Mouse (Mus musculus): ENCODE results near the gene Mtmr1. TPM values are rescaled to one million over a fixed set of nuclear protein-coding genes. Genes with fewer than 3 reads are reported as not detected.
A peak's percentile ranks its signal among the peaks of the same experiment; 100 is the strongest.
"Not testable (repeated sequence)": the region's sequence is repeated elsewhere in the genome, so short reads cannot be mapped to it uniquely, and the experiment has no call there.

Mtmr1 gene
- polyA plus RNA-seq (2015; fragmentation: Nextera tagmentation; extraction: Ambion mirVana): 14.7 and 15.6 TPM in 2 replicates

- no peaks in the 10 kb centered on the region for H3K27me3 ChIP-seq (replicated peaks; ENCODE audit: control insufficient read depth, insufficient read depth, low read length)
- peak; percentile 94 for ATAC-seq
- no peaks in the 10 kb centered on the region for H3K9me3 ChIP-seq (ENCODE audit: control insufficient read depth, low read length)
- H3K36me3 ChIP-seq (ENCODE audit: control insufficient read depth, insufficient read depth, low read length): no peaks in the 10 kb centered on the region
- peak within 1 kb of the TSS; percentile 85 for H3K9ac ChIP-seq (ENCODE audit: low read depth, low read length)
- no peaks in the 10 kb centered on the region for H3K4me1 ChIP-seq (ENCODE audit: control insufficient read depth, insufficient read depth, low read depth, low read length)
- WGBS: 11% methylated on average over 26 of the region's 47 CpGs
- H3K27ac ChIP-seq (ENCODE audit: low read depth, low read length): peak within 1 kb of the TSS; percentile 83
- peak within 1 kb of the TSS; percentile 65 for H3K4me3 ChIP-seq (ENCODE audit: low read length)
- peak within 1 kb of the TSS; percentile 59 for H3K4me2 ChIP-seq (ENCODE audit: low read length)
These were observed at the start of gene Mtmr1 for GRCm38 (mm10) chrX:71364554-71364991. Gene Mtmr1 (plus strand): TSS chrX:71364760.

- no peaks in the 10 kb centered on the region for H3K36me3 ChIP-seq (ENCODE audit: control insufficient read depth, insufficient read depth, low read length)
- 85% methylated on average over 1 of the region's 1 CpGs for WGBS
- H3K4me1 ChIP-seq (ENCODE audit: control insufficient read depth, insufficient read depth, low read depth, low read length): no peaks in the 10 kb centered on the region
- H3K9me3 ChIP-seq (ENCODE audit: control insufficient read depth, low read length): no peaks in the 10 kb centered on the region
- no peak overlapping the region for H3K4me3 ChIP-seq (ENCODE audit: low read length)
- H3K4me2 ChIP-seq (ENCODE audit: low read length): no peak overlapping the region
- H3K27me3 ChIP-seq (replicated peaks; ENCODE audit: control insufficient read depth, insufficient read depth, low read length): no peaks in the 10 kb centered on the region
- no peak for ATAC-seq
- H3K27ac ChIP-seq (ENCODE audit: low read depth, low read length): no peak overlapping the region
- no peak overlapping the region for H3K9ac ChIP-seq (ENCODE audit: low read depth, low read length)
These were observed 12.5 kb upstream of the Mtmr1 start for GRCm38 (mm10) chrX:71352033-71352432.

GRCm38 (mm10) chrX:71355331-71355730, 9.2 kb upstream of the Mtmr1 start:
- Histone ChIP-seq H3K27me3 (replicated peaks; ENCODE audit: control insufficient read depth, insufficient read depth, low read length) (no peaks in the 10 kb centered on the region), H3K4me3 (ENCODE audit: low read length) (no peak overlapping the region), H3K9me3 (ENCODE audit: control insufficient read depth, low read length) (no peaks in the 10 kb centered on the region), H3K36me3 (ENCODE audit: control insufficient read depth, insufficient read depth, low read length) (no peaks in the 10 kb centered on the region), H3K27ac (ENCODE audit: low read depth, low read length) (no peak overlapping the region), H3K4me1 (ENCODE audit: control insufficient read depth, insufficient read depth, low read depth, low read length) (no peaks in the 10 kb centered on the region), H3K4me2 (ENCODE audit: low read length) (no peak overlapping the region), H3K9ac (ENCODE audit: low read depth, low read length) (no peak overlapping the region)
- ATAC-seq: no peak
- 47% methylated on average over 1 of the region's 1 CpGs for WGBS

GRCm38 (mm10) chrX:71361793-71362192, 2.8 kb upstream of the Mtmr1 start:
- WGBS: 89% methylated on average over 10 of the region's 10 CpGs
- not testable (repeated sequence) for H3K36me3 ChIP-seq (ENCODE audit: control insufficient read depth, insufficient read depth, low read length); H3K9me3 ChIP-seq (ENCODE audit: control insufficient read depth, low read length); H3K9ac ChIP-seq (ENCODE audit: low read depth, low read length); ATAC-seq; H3K4me2 ChIP-seq (ENCODE audit: low read length); H3K4me1 ChIP-seq (ENCODE audit: control insufficient read depth, insufficient read depth, low read depth, low read length); H3K27me3 ChIP-seq (replicated peaks; ENCODE audit: control insufficient read depth, insufficient read depth, low read length); H3K27ac ChIP-seq (ENCODE audit: low read depth, low read length); H3K4me3 ChIP-seq (ENCODE audit: low read length)

GRCm38 (mm10) chrX:71364062-71364461, 498 bp upstream of the Mtmr1 start:
- Histone ChIP-seq H3K4me2 (ENCODE audit: low read length) (peak overlapping the region; percentile 59), H3K4me3 (ENCODE audit: low read length) (peak overlapping the region; percentile 65), H3K36me3 (ENCODE audit: control insufficient read depth, insufficient read depth, low read length) (no peaks in the 10 kb centered on the region), H3K9me3 (ENCODE audit: control insufficient read depth, low read length) (no peaks in the 10 kb centered on the region), H3K9ac (ENCODE audit: low read depth, low read length) (no peak overlapping the region; the same call in 1 of the 2 replicates), H3K27me3 (replicated peaks; ENCODE audit: control insufficient read depth, insufficient read depth, low read length) (no peaks in the 10 kb centered on the region), H3K27ac (ENCODE audit: low read depth, low read length) (no peak overlapping the region), H3K4me1 (ENCODE audit: control insufficient read depth, insufficient read depth, low read depth, low read length) (no peaks in the 10 kb centered on the region)
- ATAC-seq: no peak; the same call in 1 of the 2 replicates
- 66% methylated on average over 5 of the region's 5 CpGs for WGBS

GRCm38 (mm10) chrX:71365011-71365410, 451 bp downstream of the Mtmr1 start:
- H3K9me3 ChIP-seq (ENCODE audit: control insufficient read depth, low read length): no peaks in the 10 kb centered on the region
- peak overlapping the region; percentile 83 for H3K27ac ChIP-seq (ENCODE audit: low read depth, low read length)
- peak overlapping the region; percentile 85 for H3K9ac ChIP-seq (ENCODE audit: low read depth, low read length)
- no peaks in the 10 kb centered on the region for H3K27me3 ChIP-seq (replicated peaks; ENCODE audit: control insufficient read depth, insufficient read depth, low read length)
- H3K4me2 ChIP-seq (ENCODE audit: low read length): peak overlapping the region; percentile 59
- peak overlapping the region; percentile 65 for H3K4me3 ChIP-seq (ENCODE audit: low read length)
- H3K36me3 ChIP-seq (ENCODE audit: control insufficient read depth, insufficient read depth, low read length): no peaks in the 10 kb centered on the region
- peak; percentile 85 for ATAC-seq
- no peaks in the 10 kb centered on the region for H3K4me1 ChIP-seq (ENCODE audit: control insufficient read depth, insufficient read depth, low read depth, low read length)
- 4% methylated on average over 3 of the region's 20 CpGs for WGBS

GRCm38 (mm10) chrX:71365510-71365909, 950 bp downstream of the Mtmr1 start:
- Histone ChIP-seq H3K36me3 (ENCODE audit: control insufficient read depth, insufficient read depth, low read length) (no peaks in the 10 kb centered on the region), H3K27ac (ENCODE audit: low read depth, low read length) (no peak overlapping the region; the same call in 1 of the 2 replicates), H3K4me1 (ENCODE audit: control insufficient read depth, insufficient read depth, low read depth, low read length) (no peaks in the 10 kb centered on the region), H3K9ac (ENCODE audit: low read depth, low read length) (peak overlapping the region; percentile 85), H3K4me2 (ENCODE audit: low read length) (peak overlapping the region; percentile 59), H3K27me3 (replicated peaks; ENCODE audit: control insufficient read depth, insufficient read depth, low read length) (no peaks in the 10 kb centered on the region), H3K4me3 (ENCODE audit: low read length) (peak overlapping the region; percentile 65), H3K9me3 (ENCODE audit: control insufficient read depth, low read length) (no peaks in the 10 kb centered on the region)
- 0 out of 2 replicates have a peak, but pooled peaks have one; percentile 4 for ATAC-seq
- 56% methylated on average over 3 of the region's 3 CpGs for WGBS

- Histone ChIP-seq H3K9me3 (ENCODE audit: control insufficient read depth, low read length) (no peaks in the 10 kb centered on the region), H3K27me3 (replicated peaks; ENCODE audit: control insufficient read depth, insufficient read depth, low read length) (no peaks in the 10 kb centered on the region), H3K4me1 (ENCODE audit: control insufficient read depth, insufficient read depth, low read depth, low read length) (no peaks in the 10 kb centered on the region), H3K27ac (ENCODE audit: low read depth, low read length) (no peak overlapping the region), H3K36me3 (ENCODE audit: control insufficient read depth, insufficient read depth, low read length) (no peaks in the 10 kb centered on the region), H3K4me3 (ENCODE audit: low read length) (no peak overlapping the region), H3K4me2 (ENCODE audit: low read length) (no peak overlapping the region), H3K9ac (ENCODE audit: low read depth, low read length) (no peak overlapping the region)
- ATAC-seq: no peak
These were observed 2.4 kb downstream of the Mtmr1 start for GRCm38 (mm10) chrX:71366973-71367372.

GRCm38 (mm10) chrX:71376781-71377180, 12.2 kb downstream of the Mtmr1 start:
- H3K9ac ChIP-seq (ENCODE audit: low read depth, low read length): no peak overlapping the region
- no peak for ATAC-seq
- H3K4me3 ChIP-seq (ENCODE audit: low read length): no peak overlapping the region
- H3K27ac ChIP-seq (ENCODE audit: low read depth, low read length): no peak overlapping the region
- WGBS: 87% methylated on average over 1 of the region's 1 CpGs
- H3K36me3 ChIP-seq (ENCODE audit: control insufficient read depth, insufficient read depth, low read length): no peaks in the 10 kb centered on the region
- H3K4me2 ChIP-seq (ENCODE audit: low read length): no peak overlapping the region
- H3K27me3 ChIP-seq (replicated peaks; ENCODE audit: control insufficient read depth, insufficient read depth, low read length): no peaks in the 10 kb centered on the region
- no peaks in the 10 kb centered on the region for H3K4me1 ChIP-seq (ENCODE audit: control insufficient read depth, insufficient read depth, low read depth, low read length)
- no peaks in the 10 kb centered on the region for H3K9me3 ChIP-seq (ENCODE audit: control insufficient read depth, low read length)

- 89% methylated on average over 2 of the region's 2 CpGs for WGBS
- H3K4me2 ChIP-seq (ENCODE audit: low read length): no peak overlapping the region
- no peaks in the 10 kb centered on the region for H3K4me1 ChIP-seq (ENCODE audit: control insufficient read depth, insufficient read depth, low read depth, low read length)
- H3K27ac ChIP-seq (ENCODE audit: low read depth, low read length): no peak overlapping the region
- ATAC-seq: no peak
- H3K9ac ChIP-seq (ENCODE audit: low read depth, low read length): no peak overlapping the region
- H3K4me3 ChIP-seq (ENCODE audit: low read length): no peak overlapping the region
- H3K36me3 ChIP-seq (ENCODE audit: control insufficient read depth, insufficient read depth, low read length): no peaks in the 10 kb centered on the region
- no peaks in the 10 kb centered on the region for H3K9me3 ChIP-seq (ENCODE audit: control insufficient read depth, low read length)
- no peaks in the 10 kb centered on the region for H3K27me3 ChIP-seq (replicated peaks; ENCODE audit: control insufficient read depth, insufficient read depth, low read length)
These were observed 13.9 kb downstream of the Mtmr1 start for GRCm38 (mm10) chrX:71378435-71378834.

All from hindbrain, embryonic 16.5 days (tissue).